Mouse (Mus musculus) ES-E14 (cell line): ENCODE measurements around the gene Tinag. TPM values are rescaled to one million over a fixed set of nuclear protein-coding genes. Genes with fewer than 3 reads are reported as not detected.
"Not testable (repeated sequence)": the region's sequence is repeated elsewhere in the genome, so short reads cannot be mapped to it uniquely, and the experiment has no call there.

Source experiments
- DNase-seq: peaks from one replicate; pipeline ENCODE4 v3.0.0-alpha.2; 2013; ENCODE audit warnings: low read depth, low spot score
- H3K27ac ChIP-seq: 2 replicates; pipeline ENCODE4 v1.5.1; 2012; ENCODE audit warnings: low read depth, mild to moderate bottlenecking, low read length, moderate library complexity, mixed read lengths; ENCODE audit not compliant: poor library complexity, insufficient read depth, severe bottlenecking
- H3K36me3 ChIP-seq: 2 replicates; pipeline ENCODE4 v1.6.1; 2012; ENCODE audit warnings: mild to moderate bottlenecking, low read length, moderate library complexity, mixed read lengths; ENCODE audit not compliant: control insufficient read depth, poor library complexity, insufficient read depth, severe bottlenecking
- H3K4me1 ChIP-seq, 2 experiments: fragments of 150-350 bp in 1 of 2; sonication (generic) in 1 of 2; 2 replicates each; pipeline ENCODE4 v1.6.1; 2012; ENCODE audit warnings: low read length in 2 of 2, mild to moderate bottlenecking in 1 of 2, mixed read lengths in 1 of 2; ENCODE audit not compliant: control insufficient read depth in 2 of 2, insufficient read depth in 2 of 2, poor library complexity in 1 of 2
- H3K4me3 ChIP-seq, 2 experiments: fragments of 150-350 bp in 1 of 2; sonication (generic) in 1 of 2; 2 replicates each; pipeline ENCODE4 v1.5.1; 2012; ENCODE audit warnings: low read length in 2 of 2, low read depth in 1 of 2, mild to moderate bottlenecking in 1 of 2, mixed read lengths in 1 of 2; ENCODE audit not compliant: insufficient read depth in 1 of 2, poor library complexity in 1 of 2, severe bottlenecking in 1 of 2
- H3K9ac ChIP-seq: 2 replicates; pipeline ENCODE4 v1.6.1; 2012; ENCODE audit warnings: low read depth, mild to moderate bottlenecking, low read length, mixed read lengths; ENCODE audit not compliant: poor library complexity, insufficient read depth, severe bottlenecking
- H3K9me3 ChIP-seq: fragments of 150-350 bp; sonication (generic); 2 replicates; pipeline ENCODE4 v1.6.1; 2012; ENCODE audit warnings: low read depth, mild to moderate bottlenecking, low read length; ENCODE audit not compliant: control insufficient read depth, insufficient read depth
- CHD2 ChIP-seq: IDR thresholded peaks from 2 replicates; pipeline ENCODE4 v1.6.1; 2014; ENCODE audit warnings: mild to moderate bottlenecking, low read depth, low read length, inconsistent platforms
- HCFC1 ChIP-seq: IDR thresholded peaks from 2 replicates; pipeline ENCODE4 v1.6.1; 2012; ENCODE audit warnings: low read length, inconsistent platforms, borderline replicate concordance; ENCODE audit not compliant: insufficient read depth
- MAFK ChIP-seq: IDR thresholded peaks from 2 replicates; pipeline ENCODE4 v1.6.1; 2014; ENCODE audit warnings: mild to moderate bottlenecking, low read depth, low read length, inconsistent platforms; ENCODE audit not compliant: insufficient read depth
- ZC3H11A ChIP-seq: IDR thresholded peaks from 2 replicates; pipeline ENCODE4 v1.6.1; 2012; ENCODE audit warnings: low read depth, mild to moderate bottlenecking, inconsistent platforms, low read length, borderline replicate concordance
- ZNF384 ChIP-seq: IDR thresholded peaks from 2 replicates; pipeline ENCODE4 v1.6.1; 2012; ENCODE audit warnings: low read depth, low read length, inconsistent platforms
- in situ Hi-C, 2 experiments: fragments of 600-800 bp; cut with MboI; formaldehyde crosslinking; loops; one replicate each; pipeline ENCODE4 v1.15.1; 2025; ENCODE audit warnings: low sequenced_read_pairs in 2 of 2, inconsistent platforms in 1 of 2; ENCODE audit not compliant: unreplicated experiment in 2 of 2
- total RNA-seq: library from RNA; depleted of rRNA; stranded (reverse); fragments of 300-350 nt; gene quantifications from 2 replicates; pipeline ENCODE4 v1.2.3, GENCODE M21; 2012; rRNA removed

The Tinag gene
- total RNA-seq: not detected in 2 replicates

DNA sequence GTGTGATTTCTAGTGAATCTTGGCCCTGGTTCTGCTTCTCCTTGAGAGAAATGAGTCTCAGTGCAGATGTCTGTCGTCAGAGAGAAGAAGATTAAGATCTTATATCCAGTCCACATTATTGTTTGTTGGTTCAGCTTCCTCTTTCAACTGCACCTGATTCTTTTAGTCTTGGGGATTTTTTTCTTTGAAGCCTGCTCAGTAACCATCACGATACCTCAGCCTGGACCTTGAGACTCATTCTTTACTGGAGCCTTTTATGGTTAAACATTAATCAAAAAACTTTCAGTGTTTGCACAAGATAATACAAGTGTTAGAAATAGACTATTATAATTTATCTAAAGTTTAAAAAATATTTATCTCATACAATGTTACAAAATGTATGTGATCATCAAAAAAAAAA lies at the start of gene Tinag:
TSS of gene Tinag (minus strand) at position 210 of the 400 bp plus-strand sequence.
- Histone ChIP-seq H3K9me3 (no peaks in the 10 kb centered on the region), H3K4me1 (no peaks in the 10 kb centered on the region), H3K27ac (no peak within 1 kb of the TSS), H3K4me3 (no peak within 1 kb of the TSS), H3K36me3 (no peaks in the 10 kb centered on the region), H3K9ac (no peak within 1 kb of the TSS)
- no peak for TF ChIP-seq ZNF384
- TF ChIP-seq CHD2: no peak
- in situ Hi-C loops: no loop called here
- no peak for DNase-seq

DNA sequence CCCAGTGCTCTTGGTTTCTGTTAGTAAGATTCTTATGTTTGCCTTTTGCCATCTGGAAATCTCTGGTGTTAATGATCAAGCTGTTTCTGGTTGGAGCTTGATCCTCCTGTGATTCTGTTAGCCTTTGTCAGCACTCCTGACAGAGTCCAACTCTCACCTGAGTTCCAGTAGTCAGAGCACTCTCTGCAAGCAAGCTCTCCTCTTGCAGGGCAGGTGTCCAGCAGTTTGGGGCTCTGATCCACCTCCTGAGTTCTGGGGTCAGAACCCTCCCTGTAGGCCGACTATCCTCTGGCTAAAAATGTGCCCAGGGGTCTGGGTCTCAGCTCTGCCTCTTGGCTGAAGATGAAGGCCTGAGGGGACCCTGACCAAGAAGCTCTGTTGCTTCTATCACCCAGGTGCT lies 37.6 kb upstream of the Tinag start:
- H3K9me3 ChIP-seq, H3K36me3 ChIP-seq, DNase-seq, H3K27ac ChIP-seq, in situ Hi-C loops, H3K4me1 ChIP-seq, H3K9ac ChIP-seq, H3K4me3 ChIP-seq: not testable (repeated sequence)

- H3K9ac ChIP-seq: no peak overlapping the region
- no peaks in the 10 kb centered on the region for H3K36me3 ChIP-seq
- H3K27ac ChIP-seq: no peak overlapping the region
- in situ Hi-C loops: no loop called here
- no peak for TF ChIP-seq CHD2
- no peak for TF ChIP-seq MAFK
- TF ChIP-seq ZC3H11A: no peak
- TF ChIP-seq HCFC1: no peak
- no peak for TF ChIP-seq ZNF384
- DNase-seq: no peak
- H3K4me3 ChIP-seq: no peak overlapping the region
- no peaks in the 10 kb centered on the region for H3K9me3 ChIP-seq
- no peaks in the 10 kb centered on the region for H3K4me1 ChIP-seq
These were observed 26.1 kb upstream of the Tinag start for GRCm38 (mm10) chr9:77071676-77072075.

DNA sequence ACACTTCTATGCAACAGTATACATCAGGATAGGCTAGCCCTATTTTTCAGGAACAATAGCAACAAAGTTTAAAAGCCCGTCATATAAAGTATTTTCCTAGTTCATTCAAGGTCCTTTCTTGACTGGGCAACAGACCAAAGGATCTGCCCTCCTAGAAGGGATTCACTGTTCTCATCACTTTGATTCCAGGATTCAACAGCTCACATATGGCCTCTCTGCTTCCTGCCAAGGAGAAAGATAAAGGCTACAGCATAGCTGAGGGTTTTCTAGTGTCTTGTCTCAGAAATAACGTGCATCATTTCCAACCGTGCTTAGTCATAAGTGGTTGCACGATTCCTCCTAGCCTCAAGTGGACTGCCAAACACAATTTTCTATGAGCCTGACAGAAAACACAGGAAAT lies 11.0 kb upstream of the Tinag start:
- DNase-seq: no peak
- in situ Hi-C loops: no loop called here
- Histone ChIP-seq H3K4me1 (no peaks in the 10 kb centered on the region), H3K4me3 (no peak overlapping the region), H3K27ac (no peak overlapping the region), H3K36me3 (no peaks in the 10 kb centered on the region), H3K9me3 (no peaks in the 10 kb centered on the region), H3K9ac (no peak overlapping the region)
- TF ChIP-seq CHD2 (no peak), ZC3H11A (no peak), HCFC1 (no peak), ZNF384 (no peak), MAFK (no peak)

GRCm38 (mm10) chr9:77054426-77055193 lies 9.0 kb upstream of the Tinag start:
- H3K4me1 ChIP-seq: no peaks in the 10 kb centered on the region
- TF ChIP-seq ZC3H11A (no peak), ZNF384 (no peak), CHD2 (no peak), MAFK (no peak), HCFC1 (no peak)
- no peak for DNase-seq
- H3K9ac ChIP-seq: no peak overlapping the region
- no peak overlapping the region for H3K27ac ChIP-seq
- no peaks in the 10 kb centered on the region for H3K9me3 ChIP-seq
- no peaks in the 10 kb centered on the region for H3K36me3 ChIP-seq
- in situ Hi-C loops: no loop called here
- H3K4me3 ChIP-seq: no peak overlapping the region
